Mouse (Mus musculus) retina, embryonic 14.5 days (tissue): ENCODE measurements around the gene Cdc6.

Source experiments
- DNase-seq: peaks from one replicate; pipeline ENCODE4 v3.0.0-alpha.2; 2015; ENCODE audit warnings: low spot score

Gene Cdc6

GRCm38 (mm10) chr11:98907437-98908173 lies at the start of gene Cdc6:
TSS of gene Cdc6 (plus strand) at chr11:98907801.
- peak; percentile 96 for DNase-seq

GRCm38 (mm10) chr11:98858759-98859731 lies 48.6 kb upstream of the Cdc6 start:
- peak; percentile 97 for DNase-seq

- peak; percentile 97 for DNase-seq
Measured at GRCm38 (mm10) chr11:98863028-98863750, 44.4 kb upstream of the Cdc6 start, which contains the start of gene Wipf2. TSS of gene Wipf2 (plus strand) at chr11:98863638.

- DNase-seq, result peak; percentile 78
Measured at GRCm38 (mm10) chr11:98863751-98864429, 43.7 kb upstream of the Cdc6 start.

GRCm38 (mm10) chr11:98867293-98867692 lies 40.3 kb upstream of the Cdc6 start:
- DNase-seq, result no peak

- no peak for DNase-seq
Measured at GRCm38 (mm10) chr11:98869906-98870305, 37.7 kb upstream of the Cdc6 start.

- no peak for DNase-seq
Measured at GRCm38 (mm10) chr11:98870791-98871190, 36.8 kb upstream of the Cdc6 start.

GRCm38 (mm10) chr11:98871416-98871815 lies 36.2 kb upstream of the Cdc6 start:
- DNase-seq, result no peak

- DNase-seq, result no peak
Measured at GRCm38 (mm10) chr11:98872040-98872439, 35.6 kb upstream of the Cdc6 start.

GRCm38 (mm10) chr11:98873900-98874299 lies 33.7 kb upstream of the Cdc6 start:
- no peak for DNase-seq

- DNase-seq, result no peak
Measured at GRCm38 (mm10) chr11:98877001-98877400, 30.6 kb upstream of the Cdc6 start.

GRCm38 (mm10) chr11:98887703-98888102 lies 19.9 kb upstream of the Cdc6 start:
- no peak for DNase-seq

GRCm38 (mm10) chr11:98889077-98889476 lies 18.5 kb upstream of the Cdc6 start:
- no peak for DNase-seq

- DNase-seq, result no peak
Measured at GRCm38 (mm10) chr11:98889977-98890376, 17.6 kb upstream of the Cdc6 start.

GRCm38 (mm10) chr11:98892426-98892825 lies 15.2 kb upstream of the Cdc6 start:
- no peak for DNase-seq

GRCm38 (mm10) chr11:98900529-98901125 lies 7.0 kb upstream of the Cdc6 start:
- no peak for DNase-seq

- no peak for DNase-seq
Measured at GRCm38 (mm10) chr11:98902621-98903245, 4.9 kb upstream of the Cdc6 start.

GRCm38 (mm10) chr11:98904577-98904976 lies 3.0 kb upstream of the Cdc6 start:
- no peak for DNase-seq

GRCm38 (mm10) chr11:98905033-98905432 lies 2.6 kb upstream of the Cdc6 start:
- DNase-seq, result no peak

GRCm38 (mm10) chr11:98905583-98905982 lies 2.0 kb upstream of the Cdc6 start:
- no peak for DNase-seq

GRCm38 (mm10) chr11:98907063-98907436 lies 551 bp upstream of the Cdc6 start:
- DNase-seq, result no peak
